ENCODE assay signal across 9 mouse cellular contexts in genomic region chr2:91929936-91930335, GRCm38 (mm10). TPM values are rescaled to one million over a fixed set of nuclear protein-coding genes. Genes with fewer than 3 reads are reported as not detected.
DNase-seq lines count a peak whose midpoint lies in the region; ATAC-seq and TF ChIP-seq lines count a peak whose summit lies in the region.
"Had no signal": no experiment of that assay in that cellular context is flagged by ENCODE, and none has a peak within 500 bp of the region (broad histone marks: within the 10 kb centered on the region; RNA-seq: fewer than 3 reads in every experiment).

No protein-coding gene starts in this region.

- 4% methylated on average over 12 of the region's 12 CpGs for WGBS in forebrain, embryonic 13.5 days
- 13% methylated on average over 12 of the region's 12 CpGs for WGBS in liver, embryonic 15.5 days (ENCODE audit: insufficient replicate concordance)
- WGBS in neural tube, embryonic 15.5 days = 10% methylated on average over 12 of the region's 12 CpGs

- H3K4me1 ChIP-seq in forebrain, embryonic 13.5 days = peaks cover 48% of the 10 kb centered on the region
- peaks cover 58% of the 10 kb centered on the region for H3K4me1 ChIP-seq in liver, embryonic 15.5 days (replicated peaks)
- H3K4me1 ChIP-seq in neural tube, embryonic 15.5 days = peaks cover 40% of the 10 kb centered on the region

- peaks cover 11% of the 10 kb centered on the region for H3K27me3 ChIP-seq in forebrain, embryonic 13.5 days
- H3K27me3 ChIP-seq in liver, embryonic 15.5 days = peaks cover 72% of the 10 kb centered on the region
- H3K27me3 ChIP-seq in neural tube, embryonic 15.5 days (replicated peaks) = peaks cover 5% of the 10 kb centered on the region; the same call in 1 of the 2 replicates

- ATAC-seq in forebrain, embryonic 13.5 days = no peak
- no peak for ATAC-seq in liver, embryonic 15.5 days (ENCODE audit: insufficient read depth)
- no peak for ATAC-seq in neural tube, embryonic 15.5 days (ENCODE audit: low FRiP score)

- H3K9me3 ChIP-seq in forebrain, embryonic 13.5 days (replicated peaks) = no peaks in the 10 kb centered on the region
- no peaks in the 10 kb centered on the region for H3K9me3 ChIP-seq in liver, embryonic 15.5 days (replicated peaks)
- no peaks in the 10 kb centered on the region for H3K9me3 ChIP-seq in neural tube, embryonic 15.5 days (replicated peaks)

- intact Hi-C loops in left cerebral cortex, postnatal 4 days (cut with DNase I) = no loop called here

- no peak for TF ChIP-seq POLR2A in brain, embryonic 14.5 days (IDR thresholded peaks at IDR 0.05; ENCODE audit: borderline replicate concordance, extremely low read depth, insufficient read depth, insufficient read length, poor library complexity, severe bottlenecking)

- peak overlapping the region; percentile 75 for H3K4me3 ChIP-seq in forebrain, embryonic 13.5 days
- no peak overlapping the region for H3K4me3 ChIP-seq in liver, embryonic 15.5 days (replicated peaks)
- H3K4me3 ChIP-seq in neural tube, embryonic 15.5 days (replicated peaks) = peak overlapping the region; percentile 54

- H3K27ac ChIP-seq in forebrain, embryonic 13.5 days = no peak overlapping the region
- no peak overlapping the region for H3K27ac ChIP-seq in liver, embryonic 15.5 days (replicated peaks)
- H3K27ac ChIP-seq in neural tube, embryonic 15.5 days (replicated peaks) = no peak overlapping the region

- H3K9ac ChIP-seq in forebrain, embryonic 13.5 days = peak overlapping the region; percentile 94
- no peak overlapping the region for H3K9ac ChIP-seq in liver, embryonic 15.5 days
- H3K9ac ChIP-seq in neural tube, embryonic 15.5 days (replicated peaks) = peak overlapping the region; percentile 37; the same call in 1 of the 2 replicates

- peak; percentile 78 for DNase-seq in left cerebral cortex, postnatal 4 days
- no peak for DNase-seq in left cerebral cortex, adult 8-10 months (ENCODE audit: low spot score in 2 of 2)
- peak; percentile 89 for DNase-seq in brain, embryonic 14.5 days (ENCODE audit: low read depth)
- peak; percentile 72 for DNase-seq in induced T-regulatory cell, adult 2 months (ENCODE audit: low read depth)
- DNase-seq in urinary bladder, adult 18-20 months (ENCODE audit: low spot score in 2 of 2) = no peak

- TF ChIP-seq CTCF in brain, embryonic 14.5 days (IDR thresholded peaks at IDR 0.05; ENCODE audit: borderline replicate concordance, extremely low read depth, insufficient read depth, insufficient read length) = peak; percentile 82

- peaks cover 19% of the 10 kb centered on the region for H3K36me3 ChIP-seq in forebrain, embryonic 13.5 days (ENCODE audit: poor library complexity, severe bottlenecking)
- H3K36me3 ChIP-seq in liver, embryonic 15.5 days (replicated peaks) = peaks cover 24% of the 10 kb centered on the region
- no peaks in the 10 kb centered on the region; the same call in 1 of the 2 replicates for H3K36me3 ChIP-seq in neural tube, embryonic 15.5 days

- peak overlapping the region; percentile 87 for H3K4me2 ChIP-seq in forebrain, embryonic 13.5 days
- peak overlapping the region; percentile 66 for H3K4me2 ChIP-seq in liver, embryonic 15.5 days
- peak overlapping the region; percentile 81 for H3K4me2 ChIP-seq in neural tube, embryonic 15.5 days

RNA-seq across cellular contexts. Expression of gene Mdk, which starts 2.2 kb away (rescaled TPM):
- 10 to 100 TPM; 40.6 to 45.4 TPM for total RNA-seq in left cerebral cortex, postnatal 4 days (2021)
- total RNA-seq in left cerebral cortex, adult 8-10 months (2022) = 10 to 100 TPM; 17.9 to 21.1 (median 19.8) TPM
- polyA plus RNA-seq in brain, embryonic 14.5 days (2012; rRNA removed) = 198 and 297 TPM in 2 replicates
- polyA plus RNA-seq in forebrain, embryonic 13.5 days (2015; fragmentation: Nextera tagmentation; extraction: Ambion mirVana) = 609 and 621 TPM in 2 replicates
- polyA plus RNA-seq in liver, embryonic 15.5 days (2015; fragmentation: Nextera tagmentation; extraction: Ambion mirVana) = 15.2 and 17.1 TPM in 2 replicates
- 161 and 243 TPM in 2 replicates for polyA plus RNA-seq in neural tube, embryonic 15.5 days (2015; fragmentation: Nextera tagmentation; extraction: Ambion mirVana)

RNA-seq across cellular contexts. Expression of gene Chrm4, which starts 2.9 kb away (rescaled TPM):
- 10 to 100 TPM; 10.8 to 12.2 TPM for total RNA-seq in left cerebral cortex, postnatal 4 days (2021)
- total RNA-seq in left cerebral cortex, adult 8-10 months (2022) = 10 to 100 TPM; 57.9 to 66.5 (median 60.3) TPM
- polyA plus RNA-seq in brain, embryonic 14.5 days (2012; rRNA removed) = 2.0 and 2.5 TPM in 2 replicates
- 0.83 and 0.88 TPM in 2 replicates for polyA plus RNA-seq in forebrain, embryonic 13.5 days (2015; fragmentation: Nextera tagmentation; extraction: Ambion mirVana)
- polyA plus RNA-seq in liver, embryonic 15.5 days (2015; fragmentation: Nextera tagmentation; extraction: Ambion mirVana) = 0.13 TPM in 1 of 2 replicates, not detected in the other
- polyA plus RNA-seq in neural tube, embryonic 15.5 days (2015; fragmentation: Nextera tagmentation; extraction: Ambion mirVana) = 1.4 and 1.5 TPM in 2 replicates

RNA-seq across cellular contexts. Expression of gene Gm9821, which starts 15.6 kb away (rescaled TPM):
- total RNA-seq in left cerebral cortex, postnatal 4 days (2021) = not detected
- total RNA-seq in left cerebral cortex, adult 8-10 months (2022) = not detected
- polyA plus RNA-seq in brain, embryonic 14.5 days (2012; rRNA removed) = not detected in 2 replicates
- polyA plus RNA-seq in forebrain, embryonic 13.5 days (2015; fragmentation: Nextera tagmentation; extraction: Ambion mirVana) = 0.18 and 0.41 TPM in 2 replicates
- polyA plus RNA-seq in liver, embryonic 15.5 days (2015; fragmentation: Nextera tagmentation; extraction: Ambion mirVana) = 0.89 and 1.1 TPM in 2 replicates
- 0.24 and 0.57 TPM in 2 replicates for polyA plus RNA-seq in neural tube, embryonic 15.5 days (2015; fragmentation: Nextera tagmentation; extraction: Ambion mirVana)
- total RNA-seq: adrenal gland, postnatal 4 days had no signal

RNA-seq across cellular contexts. Expression of gene Dgkz, which starts 45.7 kb away (rescaled TPM):
- total RNA-seq in left cerebral cortex, postnatal 4 days (2021) = 100 to 1,000 TPM; 134 to 158 TPM
- 100 to 1,000 TPM; 414 to 471 (median 424) TPM for total RNA-seq in left cerebral cortex, adult 8-10 months (2022)
- 89.7 and 102 TPM in 2 replicates for polyA plus RNA-seq in brain, embryonic 14.5 days (2012; rRNA removed)
- 18.5 and 23.1 TPM in 2 replicates for polyA plus RNA-seq in forebrain, embryonic 13.5 days (2015; fragmentation: Nextera tagmentation; extraction: Ambion mirVana)
- 21.2 and 26.6 TPM in 2 replicates for polyA plus RNA-seq in liver, embryonic 15.5 days (2015; fragmentation: Nextera tagmentation; extraction: Ambion mirVana)
- polyA plus RNA-seq in neural tube, embryonic 15.5 days (2015; fragmentation: Nextera tagmentation; extraction: Ambion mirVana) = 34.8 and 45.9 TPM in 2 replicates

Comparison
In these comparisons a context has a peak if more than half of its experiments do, and no peak if none do; other contexts are left out.
1. DNase-seq: peak in left cerebral cortex, postnatal 4 days (single experiment), brain, embryonic 14.5 days (single experiment) and induced T-regulatory cell, adult 2 months (single experiment); none in left cerebral cortex, adult 8-10 months (0 of 2) and urinary bladder, adult 18-20 months (0 of 2).
2. Peak in every context shown above with its lines, with median percentiles within 50 percentile points of each other: H3K4me2 ChIP-seq.